Mouse (Mus musculus) liver, embryonic 15.5 days (tissue): ENCODE data around the gene Apod. TPM values are rescaled to one million over a fixed set of nuclear protein-coding genes. Genes with fewer than 3 reads are reported as not detected.

ENCODE experiments used
- ATAC-seq: fragments of 200-750 bp; cut with Nextera tagmentation; 2 replicates; pipeline ENCODE4 v1.8.0; 2017; ENCODE audit warnings: moderate number of reproducible peaks, mild to moderate bottlenecking, moderate library complexity; ENCODE audit not compliant: insufficient read depth
- H3K27ac ChIP-seq: fragments of 300-500 bp; sonication (generic); replicated peaks from 2 replicates; pipeline ENCODE4 v1.5.1; 2015; ENCODE audit warnings: mild to moderate bottlenecking, inconsistent platforms
- H3K27me3 ChIP-seq: fragments of 300-500 bp; sonication (generic); 2 replicates; pipeline ENCODE4 v1.6.1; 2015; ENCODE audit warnings: mild to moderate bottlenecking, inconsistent platforms
- H3K36me3 ChIP-seq: fragments of 300-500 bp; sonication (generic); replicated peaks from 2 replicates; pipeline ENCODE4 v1.6.1; 2015; ENCODE audit warnings: moderate library complexity, mild to moderate bottlenecking, inconsistent platforms
- H3K4me1 ChIP-seq: fragments of 300-500 bp; sonication (generic); replicated peaks from 2 replicates; pipeline ENCODE4 v1.6.1; 2015; ENCODE audit warnings: inconsistent platforms
- H3K4me2 ChIP-seq: fragments of 300-500 bp; sonication (generic); 2 replicates; pipeline ENCODE4 v1.6.1; 2015; ENCODE audit warnings: moderate library complexity, mild to moderate bottlenecking, inconsistent platforms
- H3K4me3 ChIP-seq: fragments of 300-500 bp; sonication (generic); replicated peaks from 2 replicates; pipeline ENCODE4 v1.5.1; 2015; ENCODE audit warnings: mild to moderate bottlenecking, inconsistent platforms
- H3K9ac ChIP-seq: fragments of 300-500 bp; sonication (generic); 2 replicates; pipeline ENCODE4 v1.6.1; 2015; ENCODE audit warnings: moderate library complexity, mild to moderate bottlenecking, inconsistent platforms
- H3K9me3 ChIP-seq: fragments of 300-500 bp; sonication (generic); replicated peaks from 2 replicates; pipeline ENCODE4 v1.6.1; 2016; ENCODE audit warnings: inconsistent platforms
- WGBS: fragments of 180-500 bp; shearing (Covaris S2); methylation state at CpG from one replicate; pipeline ENCODE4 v1.1.7; 2015; ENCODE audit warnings: mixed read lengths; ENCODE audit not compliant: insufficient replicate concordance; 5-methylcytosine and 5-hydroxymethylcytosine counted together
- polyA plus RNA-seq: library from polyadenylated mRNA; unstranded; fragments of >200 nt; fragmentation: Nextera tagmentation; extraction: Ambion mirVana; gene quantifications from 2 replicates; pipeline ENCODE4 v1.2.1, GENCODE M21; 2015

Gene Apod
- polyA plus RNA-seq, result not detected in 2 replicates

GRCm38 (mm10) chr16:31314497-31315233, at the start of gene Apod:
Gene Apod (minus strand): TSS chr16:31314808.
- no peaks in the 10 kb centered on the region for H3K27me3 ChIP-seq
- H3K4me1 ChIP-seq, result no peaks in the 10 kb centered on the region
- H3K4me2 ChIP-seq, result no peak within 1 kb of the TSS
- no peak within 1 kb of the TSS for H3K4me3 ChIP-seq
- H3K9me3 ChIP-seq, result no peaks in the 10 kb centered on the region
- H3K27ac ChIP-seq, result no peak within 1 kb of the TSS
- no peaks in the 10 kb centered on the region for H3K36me3 ChIP-seq
- ATAC-seq, result no peak
- H3K9ac ChIP-seq, result no peak within 1 kb of the TSS
- 58% methylated on average over 9 of the region's 9 CpGs for WGBS

- 43% methylated on average over 11 of the region's 11 CpGs for WGBS
- no peak overlapping the region for H3K4me3 ChIP-seq
- no peak for ATAC-seq
- peaks cover 21% of the 10 kb centered on the region for H3K4me1 ChIP-seq
- no peaks in the 10 kb centered on the region for H3K36me3 ChIP-seq
- H3K27ac ChIP-seq, result no peak overlapping the region
- H3K27me3 ChIP-seq, result 0 out of 2 replicates have a peak, but pooled peaks cover 3% of the 10 kb centered on the region
- H3K4me2 ChIP-seq, result no peak overlapping the region
- no peaks in the 10 kb centered on the region for H3K9me3 ChIP-seq
- no peak overlapping the region for H3K9ac ChIP-seq
These were observed 49.3 kb upstream of the Apod start for GRCm38 (mm10) chr16:31363685-31364436.

GRCm38 (mm10) chr16:31359542-31359941, 44.9 kb upstream of the Apod start:
- Histone ChIP-seq H3K4me3 (no peak overlapping the region), H3K4me1 (peaks cover 27% of the 10 kb centered on the region), H3K9ac (no peak overlapping the region), H3K36me3 (no peaks in the 10 kb centered on the region), H3K27me3 (no peaks in the 10 kb centered on the region), H3K27ac (no peak overlapping the region), H3K4me2 (no peak overlapping the region), H3K9me3 (no peaks in the 10 kb centered on the region)
- no peak for ATAC-seq
- 52% methylated on average over 5 of the region's 5 CpGs for WGBS

GRCm38 (mm10) chr16:31358991-31359390, 44.4 kb upstream of the Apod start:
- 39% methylated on average over 9 of the region's 9 CpGs for WGBS
- no peak overlapping the region for H3K27ac ChIP-seq
- H3K4me3 ChIP-seq, result 0 out of 2 replicates have a peak overlapping the region, but pooled peaks have one; percentile 14
- H3K36me3 ChIP-seq, result no peaks in the 10 kb centered on the region
- no peak overlapping the region for H3K9ac ChIP-seq
- peak overlapping the region; percentile 56 for H3K4me2 ChIP-seq
- no peaks in the 10 kb centered on the region for H3K9me3 ChIP-seq
- H3K4me1 ChIP-seq, result peaks cover 25% of the 10 kb centered on the region
- ATAC-seq, result peak; percentile 34; the same call in 1 of the 2 replicates
- H3K27me3 ChIP-seq, result no peaks in the 10 kb centered on the region

- H3K9ac ChIP-seq, result no peak overlapping the region
- no peaks in the 10 kb centered on the region for H3K36me3 ChIP-seq
- H3K4me2 ChIP-seq, result peak overlapping the region; percentile 56
- H3K4me1 ChIP-seq, result peaks cover 21% of the 10 kb centered on the region
- H3K9me3 ChIP-seq, result no peaks in the 10 kb centered on the region
- no peak overlapping the region for H3K27ac ChIP-seq
- WGBS, result 29% methylated on average over 15 of the region's 15 CpGs
- no peaks in the 10 kb centered on the region for H3K27me3 ChIP-seq
- ATAC-seq, result no peak; the same call in 1 of the 2 replicates
- H3K4me3 ChIP-seq, result 0 out of 2 replicates have a peak overlapping the region, but pooled peaks have one; percentile 14
These were observed 44.0 kb upstream of the Apod start for GRCm38 (mm10) chr16:31358576-31358975.

GRCm38 (mm10) chr16:31355882-31356281, 41.3 kb upstream of the Apod start:
- no peak for ATAC-seq
- WGBS, result 60% methylated on average over 6 of the region's 6 CpGs
- H3K9me3 ChIP-seq, result no peaks in the 10 kb centered on the region
- no peak overlapping the region for H3K4me3 ChIP-seq
- no peaks in the 10 kb centered on the region for H3K36me3 ChIP-seq
- H3K27me3 ChIP-seq, result no peaks in the 10 kb centered on the region
- no peak overlapping the region for H3K9ac ChIP-seq
- H3K4me1 ChIP-seq, result peaks cover 18% of the 10 kb centered on the region
- H3K27ac ChIP-seq, result no peak overlapping the region
- no peak overlapping the region for H3K4me2 ChIP-seq

GRCm38 (mm10) chr16:31354341-31355329, 40.0 kb upstream of the Apod start:
- Histone ChIP-seq H3K4me2 (no peak overlapping the region), H3K27me3 (no peaks in the 10 kb centered on the region), H3K9me3 (no peaks in the 10 kb centered on the region), H3K36me3 (no peaks in the 10 kb centered on the region), H3K4me3 (no peak overlapping the region), H3K9ac (no peak overlapping the region), H3K27ac (no peak overlapping the region), H3K4me1 (peaks cover 18% of the 10 kb centered on the region)
- 18% methylated on average over 17 of the region's 17 CpGs for WGBS
- ATAC-seq, result peak; percentile 28; the same call in 1 of the 2 replicates

GRCm38 (mm10) chr16:31352996-31353395, 38.4 kb upstream of the Apod start:
- Histone ChIP-seq H3K9me3 (no peaks in the 10 kb centered on the region), H3K9ac (no peak overlapping the region), H3K27ac (no peak overlapping the region), H3K4me3 (no peak overlapping the region), H3K27me3 (peaks cover 7% of the 10 kb centered on the region), H3K4me1 (0 out of 2 replicates have a peak, but pooled peaks cover 7% of the 10 kb centered on the region), H3K36me3 (no peaks in the 10 kb centered on the region), H3K4me2 (no peak overlapping the region)
- no peak for ATAC-seq
- WGBS, result 44% methylated on average over 4 of the region's 4 CpGs

- H3K27me3 ChIP-seq, result peaks cover 10% of the 10 kb centered on the region
- H3K4me1 ChIP-seq, result no peaks in the 10 kb centered on the region
- no peak overlapping the region for H3K9ac ChIP-seq
- H3K9me3 ChIP-seq, result no peaks in the 10 kb centered on the region
- H3K4me2 ChIP-seq, result no peak overlapping the region
- ATAC-seq, result no peak
- no peaks in the 10 kb centered on the region for H3K36me3 ChIP-seq
- H3K4me3 ChIP-seq, result no peak overlapping the region
- no peak overlapping the region for H3K27ac ChIP-seq
- WGBS, result 16% methylated on average over 14 of the region's 14 CpGs
These were observed 33.0 kb upstream of the Apod start for GRCm38 (mm10) chr16:31347581-31347980.

GRCm38 (mm10) chr16:31342966-31343365, 28.4 kb upstream of the Apod start:
- no peak overlapping the region for H3K4me3 ChIP-seq
- H3K9me3 ChIP-seq, result no peaks in the 10 kb centered on the region
- 38% methylated on average over 2 of the region's 2 CpGs for WGBS
- ATAC-seq, result no peak
- no peak overlapping the region for H3K4me2 ChIP-seq
- H3K27ac ChIP-seq, result no peak overlapping the region
- no peak overlapping the region for H3K9ac ChIP-seq
- H3K27me3 ChIP-seq, result peaks cover 5% of the 10 kb centered on the region; the same call in 1 of the 2 replicates
- no peaks in the 10 kb centered on the region for H3K36me3 ChIP-seq
- H3K4me1 ChIP-seq, result no peaks in the 10 kb centered on the region
